Mouse (Mus musculus): Measurements from ENCODE around the gene Ttc30a1.

The Ttc30a1 gene

GRCm38 (mm10) chr2:75989694-75990093, 7.9 kb upstream of the Ttc30a1 start:
- POLR2A ChIA-PET = interaction anchor here in 2 of 4 experiments (0.6 to 3.3 kb wide), 12 partner anchors 8 to 329 kb away, joined by 3 to 10 read pairs (median 4); partner anchors contain the start of gene Nfe2l2 (in 2 of the 2)
- CTCF ChIA-PET = interaction anchor here (0.7 to 4.1 kb wide), 6 partner anchors 35 to 364 kb away, joined by 3 to 23 read pairs (median 12); no protein-coding TSS in a partner anchor

GRCm38 (mm10) chr2:75988779-75989363, 7.1 kb upstream of the Ttc30a1 start:
- ChIA-PET POLR2A (interaction anchor here (0.6 to 2.4 kb wide), 25 partner anchors 8 to 907 kb away, joined by 3 to 10 read pairs (median 4); partner anchors contain the start of genes Nfe2l2 (in 2 of the 4), Hnrnpa3 (in 1 of the 4) and Ttc30a2 (in 1 of the 4)), CTCF (interaction anchor here (0.5 to 4.1 kb wide), 20 partner anchors 12 to 960 kb away, joined by 3 to 23 read pairs (median 4); no protein-coding TSS in a partner anchor)

DNA sequence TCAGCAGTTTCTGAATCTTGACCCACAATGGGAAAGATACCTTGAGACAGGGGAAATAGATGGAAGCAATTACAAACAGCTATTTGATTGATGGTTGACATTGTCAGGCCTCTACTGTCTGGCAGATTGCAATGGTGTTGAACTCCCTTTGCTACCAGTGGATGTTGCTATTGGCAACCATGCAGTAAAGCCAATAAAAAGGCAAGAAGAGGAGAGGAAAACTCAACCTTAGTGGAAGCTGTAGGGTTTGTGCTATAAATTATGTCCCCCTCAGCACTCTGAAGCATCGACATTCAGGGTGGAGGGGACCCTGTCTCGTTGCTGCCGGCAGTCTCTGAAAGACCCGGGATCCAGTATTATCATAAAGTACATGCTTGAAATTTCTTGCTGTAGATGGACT, 6.6 kb upstream of the Ttc30a1 start:
- ChIA-PET POLR2A (interaction anchor here (0.7 to 2.4 kb wide), 23 partner anchors 8 to 906 kb away, joined by 3 to 10 read pairs (median 4); partner anchors contain the start of genes Nfe2l2 (in 2 of the 4), Hnrnpa3 (in 1 of the 4) and Ttc30a2 (in 1 of the 4)), CTCF (interaction anchor here (0.6 to 4.1 kb wide), 13 partner anchors 13 to 316 kb away, joined by 3 to 23 read pairs (median 5); no protein-coding TSS in a partner anchor)

GRCm38 (mm10) chr2:75987739-75988138, 6.0 kb upstream of the Ttc30a1 start:
- POLR2A ChIA-PET = interaction anchor here in 3 of 4 experiments (1.0 to 2.4 kb wide), 11 partner anchors 9 to 354 kb away, joined by 3 to 8 read pairs (median 4); partner anchors contain the start of gene Ttc30a2 (in 1 of the 3)
- CTCF ChIA-PET = interaction anchor here in 3 of 4 experiments (0.7 to 2.3 kb wide), 8 partner anchors 13 to 1281 kb away, joined by 3 to 16 read pairs (median 4); no protein-coding TSS in a partner anchor

- ChIA-PET POLR2A (interaction anchor here in 3 of 4 experiments (0.6 to 2.0 kb wide), 10 partner anchors 14 to 390 kb away, joined by 3 to 6 read pairs (median 3); no protein-coding TSS in a partner anchor), CTCF (interaction anchor here in 2 of 4 experiments (0.5 to 1.2 kb wide), 11 partner anchors 8 to 130 kb away, joined by 3 to 10 read pairs (median 4); no protein-coding TSS in a partner anchor)
Observed at GRCm38 (mm10) chr2:75985124-75985523, 3.4 kb upstream of the Ttc30a1 start.

DNA sequence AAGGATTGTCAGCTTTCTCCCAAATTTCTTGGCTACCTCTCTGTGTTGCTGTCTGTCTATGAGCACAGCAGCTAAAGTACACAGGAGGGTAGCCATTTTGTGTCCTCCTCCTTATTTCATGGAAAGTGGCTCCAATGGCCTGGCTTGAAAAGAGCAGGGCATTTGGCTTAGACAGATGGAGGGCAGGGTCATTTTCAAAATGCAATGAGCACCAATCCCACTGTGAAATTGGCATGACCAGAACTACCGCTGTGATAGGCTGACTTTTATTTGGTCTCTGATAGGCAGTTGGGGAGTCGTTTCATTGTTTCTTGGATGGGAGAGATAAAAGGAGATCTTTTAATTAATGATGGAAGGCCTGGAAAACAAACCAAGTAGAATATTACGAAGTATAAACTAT, 2.1 kb upstream of the Ttc30a1 start:
- POLR2A ChIA-PET = interaction anchor here in 1 of 4 experiments (1.0 to 1.4 kb wide), 2 partner anchors 24 to 109 kb away, joined by 3 to 5 read pairs; no protein-coding TSS in a partner anchor
- CTCF ChIA-PET = interaction anchor here in 1 of 4 experiments (0.6 kb wide), 1 partner anchor 20 kb away, joined by 7 read pairs; no protein-coding TSS in a partner anchor

GRCm38 (mm10) chr2:75983091-75983490, 1.3 kb upstream of the Ttc30a1 start:
- CTCF ChIA-PET = no interaction called here

GRCm38 (mm10) chr2:75982626-75983025, 859 bp upstream of the Ttc30a1 start:
- POLR2A ChIA-PET = interaction anchor here (0.6 to 1.4 kb wide), 4 partner anchors 111 to 359 kb away, joined by 3 to 6 read pairs (median 4); no protein-coding TSS in a partner anchor

More at GRCm38 (mm10) chr2:75983091-75983490, 1.3 kb upstream of the Ttc30a1 start:
- POLR2A ChIA-PET = interaction anchor here in 1 of 4 experiments (0.6 kb wide), 1 partner anchor 358 kb away, joined by 5 read pairs; no protein-coding TSS in a partner anchor

DNA sequence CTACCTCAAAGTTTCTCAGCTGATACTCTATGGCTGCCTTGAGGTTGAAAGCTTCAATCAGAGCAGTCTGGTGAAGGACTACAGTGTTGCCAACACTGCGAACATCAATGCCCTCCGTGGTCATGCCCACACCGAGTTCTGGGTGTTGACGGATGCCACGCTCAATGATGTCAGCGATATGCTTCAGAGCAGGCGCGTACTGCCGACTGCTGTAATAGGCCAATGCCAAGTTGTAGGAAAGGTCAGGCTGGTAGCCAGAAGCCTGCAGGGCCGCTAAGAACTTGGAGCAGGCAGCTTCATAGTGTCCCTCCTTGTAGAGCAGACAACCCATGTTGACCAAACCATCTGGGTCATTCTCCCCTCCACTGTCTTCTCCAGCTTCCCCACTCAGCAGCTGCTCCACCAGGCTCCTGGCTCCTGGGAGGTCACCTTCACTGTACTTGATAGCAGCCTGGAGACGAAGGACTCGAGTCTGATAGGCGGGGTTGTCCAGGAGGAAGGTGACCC, 781 bp downstream of the Ttc30a1 start:
- ChIA-PET CTCF (interaction anchor here in 2 of 4 experiments (0.6 to 1.4 kb wide), 4 partner anchors 10 to 134 kb away, joined by 3 to 5 read pairs (median 4); no protein-coding TSS in a partner anchor), POLR2A (interaction anchor here in 2 of 4 experiments (0.6 to 1.3 kb wide), 4 partner anchors 12 to 107 kb away, joined by 3 to 4 read pairs (median 3); partner anchors contain the start of gene Ttc30b (in 1 of the 2))

More at GRCm38 (mm10) chr2:75982626-75983025, 859 bp upstream of the Ttc30a1 start:
- CTCF ChIA-PET = interaction anchor here in 2 of 4 experiments (0.5 to 1.3 kb wide), 3 partner anchors 8 to 351 kb away, joined by 3 to 5 read pairs (median 3); no protein-coding TSS in a partner anchor

GRCm38 (mm10) chr2:75977752-75978368, 3.9 kb downstream of the Ttc30a1 start, which contains the start of gene Ttc30a2:
Gene Ttc30a2, minus strand, starts transcription at chr2:75978170.
- ChIA-PET POLR2A (interaction anchor here in 3 of 4 experiments (0.6 to 1.3 kb wide), 6 partner anchors 10 to 411 kb away, joined by 3 to 7 read pairs (median 3); no protein-coding TSS in a partner anchor), CTCF (interaction anchor here in 2 of 4 experiments (0.8 to 1.0 kb wide), 2 partner anchors 13 kb away, joined by 4 read pairs; no protein-coding TSS in a partner anchor)

DNA sequence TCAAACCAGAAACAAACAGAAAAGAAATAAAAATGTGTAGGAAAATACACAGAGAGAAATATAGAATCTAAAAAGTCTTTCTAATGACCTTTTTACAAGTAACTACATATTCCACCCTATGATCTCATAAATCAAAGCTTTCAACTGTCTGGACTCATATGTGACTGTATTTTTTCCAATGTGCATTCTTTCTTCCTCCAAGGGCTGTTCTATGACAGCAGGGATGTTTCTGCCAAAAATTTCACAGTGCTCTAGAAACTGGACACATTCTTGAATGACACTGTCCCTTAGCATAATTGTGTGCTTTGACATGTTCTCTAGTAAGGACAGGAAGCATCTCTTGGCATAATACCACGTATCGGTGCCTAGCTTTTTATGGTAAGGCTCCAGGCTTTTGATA, 5.7 kb downstream of the Ttc30a1 start:
- ChIA-PET CTCF (interaction anchor here in 2 of 4 experiments (0.6 to 1.2 kb wide), 3 partner anchors 11 to 400 kb away, joined by 3 read pairs; no protein-coding TSS in a partner anchor), POLR2A (interaction anchor here in 1 of 4 experiments (1.6 kb wide), 1 partner anchor 10 kb away, joined by 4 read pairs; no protein-coding TSS in a partner anchor)

- CTCF ChIA-PET = interaction anchor here in 1 of 4 experiments (0.6 to 1.3 kb wide), 2 partner anchors 9 to 227 kb away, joined by 3 to 5 read pairs; no protein-coding TSS in a partner anchor
- POLR2A ChIA-PET = interaction anchor here in 2 of 4 experiments (0.9 to 1.2 kb wide), 4 partner anchors 10 to 207 kb away, joined by 3 to 5 read pairs (median 3); no protein-coding TSS in a partner anchor
Observed at GRCm38 (mm10) chr2:75974131-75974530, 7.6 kb downstream of the Ttc30a1 start.

DNA sequence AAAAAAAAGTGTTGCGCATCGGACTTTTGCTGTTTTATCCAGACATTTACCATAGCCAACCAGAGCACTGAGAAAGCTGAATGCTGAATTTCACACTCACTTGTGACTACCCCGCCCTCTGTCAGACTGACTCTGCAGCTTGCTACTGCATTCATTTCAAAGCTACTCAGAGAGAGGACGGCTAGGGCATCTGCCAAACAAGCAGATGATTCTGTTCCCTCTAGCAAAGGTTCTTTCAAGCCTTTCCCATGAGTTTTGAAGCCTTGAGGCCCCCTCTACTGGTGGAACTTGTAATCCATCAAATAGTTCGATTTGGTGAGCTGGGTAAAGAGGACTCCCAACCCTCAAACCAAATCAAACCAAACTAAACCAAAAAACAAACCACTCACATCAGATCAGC, 16.8 kb downstream of the Ttc30a1 start:
- ChIA-PET POLR2A (interaction anchor here in 3 of 4 experiments (0.6 to 2.1 kb wide), 29 partner anchors 9 to 359 kb away, joined by 3 to 7 read pairs (median 3); partner anchors contain the start of genes Nfe2l2 (in 2 of the 3), Agps (in 1 of the 3), Hnrnpa3 (in 1 of the 3) and Ttc30b (in 1 of the 3)), CTCF (interaction anchor here (0.5 to 2.9 kb wide), 85 partner anchors 9 to 1344 kb away, joined by 3 to 19 read pairs (median 4); partner anchors contain the start of genes Cyct (in 1 of the 4), Nfe2l2 (in 1 of the 4) and Ttc30b (in 1 of the 4))

- ChIA-PET POLR2A (interaction anchor here in 3 of 4 experiments (0.6 to 2.1 kb wide), 36 partner anchors 9 to 359 kb away, joined by 3 to 7 read pairs (median 3); partner anchors contain the start of genes Nfe2l2 (in 2 of the 3), Agps (in 1 of the 3), Hnrnpa3 (in 1 of the 3) and Ttc30b (in 1 of the 3)), CTCF (interaction anchor here (0.5 to 2.9 kb wide), 81 partner anchors 10 to 1345 kb away, joined by 3 to 19 read pairs (median 4); partner anchors contain the start of genes Cyct (in 1 of the 4), Nfe2l2 (in 1 of the 4) and Ttc30b (in 1 of the 4))
Observed at GRCm38 (mm10) chr2:75964512-75964911, 17.3 kb downstream of the Ttc30a1 start.

GRCm38 (mm10) chr2:75964051-75964450, 17.7 kb downstream of the Ttc30a1 start:
- POLR2A ChIA-PET = interaction anchor here in 3 of 4 experiments (0.6 to 2.1 kb wide), 35 partner anchors 9 to 358 kb away, joined by 3 to 7 read pairs (median 3); partner anchors contain the start of genes Nfe2l2 (in 2 of the 3), Agps (in 1 of the 3), Hnrnpa3 (in 1 of the 3) and Ttc30b (in 1 of the 3)
- CTCF ChIA-PET = interaction anchor here (0.6 to 2.9 kb wide), 53 partner anchors 11 to 375 kb away, joined by 3 to 19 read pairs (median 5); partner anchors contain the start of gene Ttc30b (in 1 of the 4)

DNA sequence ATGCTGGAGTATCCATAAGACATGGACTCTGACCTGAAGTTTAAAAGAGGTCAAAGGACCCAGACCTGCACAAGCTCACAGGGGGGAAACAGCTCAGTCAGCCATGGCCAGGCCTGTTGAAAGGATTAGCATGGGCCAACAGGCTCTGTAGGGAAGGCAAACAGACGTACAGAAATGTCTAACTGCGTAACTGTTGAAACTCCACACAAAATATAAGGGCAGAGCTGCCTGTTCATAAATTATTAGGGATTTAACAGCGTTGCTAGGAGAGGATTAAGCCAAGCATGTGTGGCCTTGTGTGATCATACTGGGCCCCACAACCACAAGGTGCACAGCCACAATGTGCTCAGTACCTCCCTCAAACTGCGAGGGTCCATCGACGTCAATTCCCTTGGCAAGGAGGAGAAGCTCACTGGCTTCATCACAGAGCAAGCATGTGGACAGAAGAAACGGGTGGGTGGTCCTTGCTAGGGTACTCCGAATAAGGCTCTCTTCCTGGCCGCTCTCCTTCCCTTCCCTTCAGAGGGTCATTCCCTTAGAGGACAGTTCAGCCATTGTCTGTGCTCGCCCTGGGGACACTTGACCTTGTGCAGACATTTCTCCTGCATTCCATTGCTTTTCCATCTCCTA, 18.4 kb downstream of the Ttc30a1 start:
- ChIA-PET CTCF (interaction anchor here in 3 of 4 experiments (0.6 to 2.9 kb wide), 14 partner anchors 12 to 702 kb away, joined by 3 to 17 read pairs (median 6); no protein-coding TSS in a partner anchor), POLR2A (interaction anchor here in 2 of 4 experiments (0.6 to 2.1 kb wide), 12 partner anchors 8 to 280 kb away, joined by 3 to 7 read pairs (median 4); no protein-coding TSS in a partner anchor)

Data from embryonic stem cell, embryonic (primary cell).